Mouse (Mus musculus): ENCODE measurements around the gene Trpv4. TPM values are rescaled to one million over a fixed set of nuclear protein-coding genes. Genes with fewer than 3 reads are reported as not detected.
A peak's percentile ranks its signal among the peaks of the same experiment; 100 is the strongest.

Trpv4 gene
- 1.1 TPM in 2 replicates for polyA plus RNA-seq (2015; fragmentation: Nextera tagmentation; extraction: Ambion mirVana)

DNA sequence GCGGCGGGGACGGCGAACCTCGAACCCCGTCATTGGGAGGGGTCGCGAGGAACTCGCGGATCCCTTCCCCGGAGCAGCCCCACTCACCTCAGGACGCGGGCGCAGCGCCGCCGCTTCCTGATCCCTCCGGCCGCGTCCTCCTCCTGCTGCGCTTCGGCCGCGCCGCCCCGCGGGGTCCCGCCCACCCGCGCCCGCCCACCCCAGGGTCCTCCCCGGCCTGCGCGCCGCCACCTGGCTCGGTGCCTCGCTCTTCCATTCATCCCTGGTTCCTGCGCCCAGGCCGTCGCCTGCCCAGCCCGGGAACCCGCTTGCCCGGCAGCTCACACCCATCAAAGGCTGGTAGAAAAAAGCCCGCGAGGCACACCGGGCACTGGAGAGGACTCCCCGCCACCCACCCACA lies at the start of gene Trpv4:
Trpv4 (minus strand) TSS at position 167 of the 400 bp plus-strand sequence.
- DNase-seq (ENCODE audit: low spot score): no peak

DNA sequence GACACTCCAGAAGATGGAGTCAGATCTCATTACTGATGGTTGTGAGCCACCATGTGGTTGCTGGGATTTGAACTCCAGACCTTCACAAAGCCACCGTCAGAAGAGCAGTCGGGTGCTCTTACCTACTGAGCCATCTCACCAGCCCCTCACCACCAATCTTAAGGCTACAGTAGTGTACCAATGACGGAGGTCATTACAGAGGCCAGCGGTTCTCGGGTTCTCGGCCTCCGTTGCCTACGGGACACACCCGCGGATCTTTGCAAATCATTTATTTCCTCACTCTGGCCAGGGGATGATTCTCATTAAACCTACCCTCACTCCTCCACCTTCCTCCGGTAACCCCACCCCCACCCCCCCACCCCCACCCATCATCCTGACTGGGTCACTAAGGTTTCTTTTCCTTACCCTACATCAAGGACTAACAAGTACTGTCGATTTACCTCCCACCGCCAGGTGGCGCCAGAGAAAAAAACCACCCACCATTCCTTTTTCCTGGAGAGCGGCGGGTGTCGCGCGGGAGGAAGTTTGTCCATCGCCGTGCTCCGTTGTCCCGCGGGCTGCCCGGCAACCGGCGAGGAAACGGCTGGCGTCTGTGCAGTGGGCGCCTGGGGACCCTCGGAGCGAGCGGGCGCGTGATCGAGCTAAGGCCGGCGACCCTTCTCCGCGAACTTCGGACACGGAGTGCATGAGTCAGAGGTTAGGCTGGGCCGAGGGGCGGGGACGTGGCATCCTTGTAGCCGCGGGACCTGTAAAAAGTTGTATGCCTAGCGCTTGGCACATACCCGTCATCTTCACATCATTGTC lies 49.2 kb upstream of the Trpv4 start, which contains the start of gene Tchp:
Tchp (plus strand) TSS at position 496 of the 804 bp plus-strand sequence.
- peak; percentile 94 for DNase-seq (ENCODE audit: low spot score)

DNA sequence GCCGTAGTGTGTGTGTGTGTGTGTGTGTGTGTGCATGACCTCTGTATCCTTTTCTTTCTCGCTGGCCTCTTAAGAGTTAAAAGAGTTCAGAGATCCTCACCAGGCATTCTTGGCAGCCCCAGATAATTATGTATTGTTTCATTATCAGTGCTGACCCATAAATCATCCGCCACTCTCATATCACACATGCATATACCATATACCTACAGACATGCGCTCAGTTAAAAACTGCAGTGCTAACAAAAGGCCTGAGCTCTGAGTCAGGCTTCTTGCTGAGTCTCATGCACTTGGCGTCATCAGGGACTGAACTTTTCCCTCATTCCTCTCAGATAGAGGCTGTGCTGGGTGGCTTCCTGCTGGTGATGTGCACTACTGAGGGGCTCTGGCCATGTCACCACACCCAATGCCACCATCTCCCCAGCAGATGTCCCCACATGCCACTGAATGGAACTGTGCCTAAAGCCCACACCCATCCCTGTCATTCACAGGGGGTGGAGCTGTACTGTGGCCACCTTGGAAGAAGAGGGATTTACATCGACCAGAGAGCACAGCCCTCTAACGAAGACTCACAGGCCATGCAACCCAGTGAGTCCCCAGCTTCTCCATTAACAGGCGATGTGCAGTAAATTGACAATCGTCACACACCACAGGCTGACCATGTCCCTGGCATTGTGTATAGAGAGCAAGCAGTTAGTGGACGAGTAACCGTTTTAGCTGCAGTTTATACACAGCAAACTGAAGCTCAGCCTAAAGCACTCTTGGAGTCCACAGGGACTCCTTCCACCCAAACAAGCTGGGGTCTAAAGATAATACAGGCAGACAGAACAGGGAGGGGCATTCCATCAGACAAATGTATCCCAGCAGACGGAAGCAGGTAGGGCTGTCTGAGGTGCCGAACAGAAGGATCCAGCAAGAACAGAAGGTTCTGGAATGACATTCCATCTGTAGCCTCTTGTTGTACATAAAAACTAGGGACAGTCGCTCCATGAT lies 44.5 kb upstream of the Trpv4 start:
- peak; percentile 14 for DNase-seq (ENCODE audit: low spot score)

DNA sequence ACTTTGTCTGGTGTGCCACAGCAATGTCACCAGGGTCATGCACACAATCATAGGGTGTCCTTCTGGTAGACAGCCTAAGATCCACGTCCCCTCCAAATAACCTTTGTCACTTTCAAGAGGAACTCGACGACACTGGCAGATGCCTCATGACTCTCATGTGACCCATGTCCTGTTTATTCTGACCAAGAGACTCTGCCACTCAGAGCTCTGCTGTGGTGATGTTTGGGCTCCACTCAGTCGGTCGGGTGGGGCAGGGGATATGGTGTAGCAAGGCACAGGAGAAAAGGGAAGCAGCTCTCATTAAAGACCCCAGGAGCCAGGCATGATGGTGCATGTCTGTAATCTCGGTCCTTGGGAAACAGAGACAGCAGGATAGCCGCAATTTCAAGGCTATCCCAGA lies 40.8 kb upstream of the Trpv4 start:
- no peak for DNase-seq (ENCODE audit: low spot score)

DNA sequence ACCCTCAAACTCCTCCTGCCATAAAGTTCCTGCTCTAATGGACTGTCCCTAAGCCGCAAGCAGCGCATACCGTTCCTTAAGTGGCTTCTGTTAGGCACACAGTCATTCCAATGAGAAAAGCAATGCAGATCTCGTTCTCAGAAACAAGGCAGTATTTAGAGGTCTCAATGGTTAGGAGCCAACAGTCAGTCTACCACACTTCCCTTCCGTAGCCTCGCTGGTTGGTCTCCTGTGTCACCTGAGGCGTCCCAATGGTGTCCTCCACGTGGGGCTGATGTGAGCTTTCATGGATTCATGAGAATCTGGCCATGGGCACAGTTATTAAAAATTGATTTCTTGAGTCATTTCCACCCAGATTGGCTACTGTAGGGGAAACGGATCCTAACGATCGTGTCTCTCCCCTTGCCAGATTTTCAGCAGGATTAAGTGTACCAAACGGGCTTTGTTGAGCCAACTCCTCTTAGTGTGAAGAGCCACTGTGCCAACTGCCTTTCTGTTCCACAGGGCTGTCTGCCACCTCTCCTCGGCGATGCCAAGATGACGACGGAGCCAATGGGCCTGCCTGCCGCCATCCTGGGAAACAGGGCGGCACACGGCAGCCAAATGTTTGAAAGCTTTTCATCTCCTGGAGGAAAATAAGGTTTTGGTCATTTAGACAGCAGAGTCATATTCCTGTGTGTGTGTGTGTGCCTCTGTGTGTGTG lies 40.0 kb upstream of the Trpv4 start:
- no peak for DNase-seq (ENCODE audit: low spot score)

DNA sequence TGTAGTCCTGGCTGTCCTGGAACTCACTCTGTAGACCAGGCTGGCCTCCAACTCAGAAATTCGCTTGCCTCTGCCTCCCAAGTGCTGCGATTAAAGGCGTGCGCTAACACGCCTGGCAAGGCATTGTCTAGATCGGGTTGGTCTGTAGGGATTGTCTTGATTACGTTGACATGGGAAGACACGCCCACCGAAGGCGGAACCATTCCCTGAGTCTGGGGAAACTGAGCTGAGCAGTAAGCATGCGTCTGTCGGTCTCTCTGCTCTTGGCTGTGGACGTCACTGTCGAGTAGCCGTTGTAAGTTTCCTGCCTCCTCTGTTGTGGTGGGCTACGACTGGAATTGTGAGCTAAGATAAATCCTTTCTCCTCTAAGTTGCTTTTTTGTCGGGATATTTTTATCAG lies 38.7 kb upstream of the Trpv4 start:
- no peak for DNase-seq (ENCODE audit: low spot score)

DNA sequence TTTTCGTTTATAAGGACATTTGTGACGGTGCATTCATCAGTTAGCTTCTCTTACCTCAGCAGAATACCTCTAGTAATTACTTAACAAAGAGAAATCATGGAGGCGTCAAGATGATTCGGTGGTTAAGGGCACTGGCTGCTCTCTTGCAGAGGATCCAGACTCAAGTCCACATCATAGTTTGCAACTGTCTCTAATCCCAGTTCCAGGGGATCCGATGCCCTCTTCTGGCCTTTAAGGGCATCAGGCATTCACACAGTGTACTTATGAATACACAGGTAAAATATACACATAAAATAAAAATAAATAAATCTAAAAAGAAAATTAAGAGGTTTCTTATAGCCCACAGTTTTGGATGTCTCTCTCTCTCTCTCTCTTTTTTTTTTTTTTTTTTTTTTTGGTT lies 37.6 kb upstream of the Trpv4 start:
- no peak for DNase-seq (ENCODE audit: low spot score)

DNA sequence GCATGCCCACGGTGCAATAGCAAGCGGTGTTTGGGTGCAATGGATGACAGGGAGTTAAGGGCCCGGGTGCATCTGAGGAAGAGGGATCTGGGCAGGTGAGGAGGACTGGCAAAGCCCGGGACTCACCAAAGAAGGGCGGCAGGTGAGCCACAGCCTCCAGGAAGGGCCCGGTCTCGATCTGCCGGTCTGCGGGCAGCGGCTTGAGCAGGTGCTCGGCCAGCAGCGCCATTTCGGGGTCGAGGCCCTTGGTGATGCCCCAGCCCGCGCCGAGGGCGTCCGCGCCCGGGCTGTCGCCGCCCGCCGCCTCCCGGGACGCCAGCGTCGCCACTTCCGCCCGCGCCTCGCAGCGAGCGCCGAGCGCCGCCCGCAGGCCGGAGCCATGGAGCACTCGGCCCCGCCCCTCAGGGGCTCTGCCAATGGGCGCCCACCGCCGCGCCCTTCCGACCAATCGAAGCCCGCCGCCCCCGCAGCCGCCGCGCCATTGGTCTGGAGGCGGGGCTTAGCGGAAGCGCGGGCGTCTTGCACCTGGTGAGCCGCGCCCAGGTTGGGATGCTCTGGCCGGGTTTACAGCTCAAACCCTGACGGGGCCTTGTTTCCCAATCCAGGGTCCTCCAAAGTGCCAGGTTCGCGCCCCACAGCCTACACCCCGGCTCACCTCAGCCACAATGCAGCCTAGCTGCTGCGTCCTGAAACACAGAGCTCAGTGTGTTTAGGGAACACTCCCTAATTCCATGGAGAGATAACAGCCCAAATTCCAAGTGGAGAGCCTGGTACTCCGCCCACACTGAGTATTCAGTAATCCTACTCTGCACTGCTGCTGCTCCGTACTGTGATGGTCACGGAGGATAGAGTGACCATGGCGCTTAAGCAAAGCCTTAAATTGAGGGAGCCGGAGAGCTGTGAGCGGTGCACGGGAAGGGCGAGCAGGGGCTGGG lies 32.7 kb upstream of the Trpv4 start, which contains the start of gene Gltp:
Gltp (minus strand) TSS at position 352 of the 935 bp plus-strand sequence.
- DNase-seq (ENCODE audit: low spot score): peak; percentile 97

DNA sequence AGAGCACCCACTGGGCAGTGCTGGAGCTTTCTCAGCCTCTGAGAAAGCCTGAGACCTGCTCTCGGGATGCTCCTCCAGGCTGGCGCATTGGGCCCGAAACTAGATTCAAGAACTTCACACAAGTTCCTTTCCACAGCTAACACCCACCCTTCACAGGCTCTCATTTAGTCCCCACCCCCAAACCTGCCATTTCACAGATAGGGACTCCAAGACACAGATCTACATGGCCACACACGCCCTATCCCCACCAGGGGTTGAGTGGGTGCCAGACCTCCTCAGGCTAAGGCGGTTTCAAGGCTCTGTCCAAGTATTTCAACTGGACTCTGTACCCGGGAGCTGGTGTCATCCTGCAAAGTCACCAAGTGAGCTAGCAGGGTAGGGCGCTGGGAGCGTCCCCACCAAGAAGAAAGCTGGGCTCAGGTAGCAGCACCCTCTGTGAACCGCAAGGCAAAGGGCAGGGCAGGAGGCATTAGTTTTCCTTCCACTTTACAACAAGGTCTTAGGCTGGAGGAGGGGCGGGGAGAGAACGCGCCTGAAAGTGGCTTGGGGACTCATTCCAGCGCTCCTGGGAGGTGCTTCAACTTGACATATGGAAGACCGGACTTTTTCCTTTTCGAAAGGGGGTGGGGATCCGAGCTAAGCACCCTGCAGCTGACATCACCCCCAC lies 31.6 kb upstream of the Trpv4 start:
- DNase-seq (ENCODE audit: low spot score): peak; percentile 35

DNA sequence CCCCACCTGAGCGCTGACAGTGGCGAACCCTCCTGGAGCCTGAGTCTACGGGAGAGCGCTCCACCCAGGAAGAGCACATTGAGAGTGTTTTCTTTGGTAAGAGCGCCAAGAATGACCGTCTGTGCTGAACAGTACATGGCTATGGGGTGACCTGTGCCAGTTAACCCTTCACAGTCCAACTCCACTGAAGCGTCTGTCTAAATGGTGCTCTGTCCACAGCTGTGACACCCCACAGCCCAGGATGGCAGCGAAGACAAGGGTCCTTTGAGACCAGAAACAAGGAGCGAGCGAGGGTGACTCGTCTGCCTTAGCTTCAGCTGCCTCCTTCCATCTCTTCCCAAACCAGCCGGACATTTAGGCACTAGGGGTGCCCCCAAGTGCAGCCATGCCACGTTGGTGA lies 30.5 kb upstream of the Trpv4 start:
- no peak for DNase-seq (ENCODE audit: low spot score)

DNA sequence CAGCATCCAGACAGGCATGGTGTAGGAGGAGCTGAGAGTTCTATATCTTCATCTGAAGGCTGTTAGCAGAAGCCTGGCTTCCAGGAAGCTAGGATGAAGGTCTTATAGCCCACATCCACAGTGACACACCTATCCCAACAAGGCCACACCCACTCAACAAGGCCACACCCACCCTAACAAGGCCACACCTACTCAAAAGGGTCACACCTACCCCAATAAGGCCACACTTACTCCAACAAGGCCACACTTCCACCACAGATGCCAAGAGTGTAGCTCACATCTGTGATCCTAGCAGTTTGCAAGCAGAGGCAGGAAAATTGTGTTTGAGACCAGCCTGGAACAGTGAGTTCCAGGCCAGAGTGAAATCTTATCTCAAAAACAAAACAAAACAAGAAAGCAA lies 29.7 kb upstream of the Trpv4 start:
- DNase-seq (ENCODE audit: low spot score): no peak

DNA sequence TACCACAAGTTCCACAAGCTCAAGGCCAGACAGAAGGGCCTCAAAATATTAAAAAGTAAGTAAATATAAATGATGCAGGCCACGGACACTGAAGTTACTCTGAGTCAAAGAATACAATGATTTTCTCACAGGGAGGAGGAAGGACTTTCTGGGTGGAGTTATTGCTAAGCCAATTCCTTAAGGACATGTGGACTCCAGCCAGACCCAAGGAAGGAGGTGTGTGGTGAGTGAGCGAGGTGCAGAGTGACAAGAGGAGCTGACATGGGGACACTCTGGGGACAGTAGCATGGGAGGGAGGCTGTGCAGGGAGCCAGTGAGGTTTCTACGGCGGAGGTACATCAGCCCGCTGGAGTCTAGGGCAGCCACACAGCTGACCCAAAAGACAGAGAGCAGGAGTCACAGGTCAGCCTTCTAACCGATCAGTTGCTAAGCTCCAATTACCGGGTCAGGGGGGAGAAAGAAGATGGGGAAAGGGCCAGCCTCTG lies 28.5 kb upstream of the Trpv4 start:
- DNase-seq (ENCODE audit: low spot score): no peak

DNA sequence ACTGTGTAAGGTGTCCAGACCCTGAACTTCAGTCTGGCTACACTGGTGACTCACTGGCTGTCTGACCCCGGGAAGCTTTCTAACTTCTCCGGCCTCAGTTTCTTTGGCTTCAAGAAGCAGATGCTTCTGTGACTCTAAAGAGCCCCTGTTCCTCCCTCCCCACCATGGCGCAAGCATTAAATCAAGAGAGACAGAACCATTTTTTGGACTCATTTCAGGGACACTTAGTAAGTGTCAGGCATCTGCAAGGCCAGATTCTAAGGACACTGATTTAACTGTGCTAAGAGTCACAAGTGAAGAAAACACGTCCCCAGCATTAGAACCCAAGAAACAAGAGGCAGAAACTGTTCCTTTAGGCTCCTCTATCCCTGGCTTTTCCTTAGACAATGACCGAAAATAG lies 27.8 kb upstream of the Trpv4 start:
- DNase-seq (ENCODE audit: low spot score): no peak

DNA sequence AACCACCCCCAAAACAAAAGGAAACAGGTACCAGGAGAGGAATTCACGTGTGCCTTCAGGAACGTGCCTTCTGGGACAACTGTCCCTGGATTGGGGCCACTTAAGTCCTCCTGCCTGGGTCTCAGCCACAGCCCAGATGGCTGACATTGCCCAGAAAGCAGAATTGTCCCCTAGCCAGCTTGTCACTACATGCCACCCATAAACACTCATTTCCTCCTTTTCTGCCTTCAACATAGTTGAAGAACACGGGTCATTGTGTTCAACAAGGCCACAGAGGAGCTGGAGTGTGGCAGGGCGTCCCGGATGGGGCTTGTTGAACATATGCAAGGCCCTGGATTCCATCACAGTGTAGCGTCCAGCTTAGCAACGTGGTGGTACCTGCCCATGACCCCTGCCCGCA lies 23.5 kb upstream of the Trpv4 start:
- DNase-seq (ENCODE audit: low spot score): no peak

DNA sequence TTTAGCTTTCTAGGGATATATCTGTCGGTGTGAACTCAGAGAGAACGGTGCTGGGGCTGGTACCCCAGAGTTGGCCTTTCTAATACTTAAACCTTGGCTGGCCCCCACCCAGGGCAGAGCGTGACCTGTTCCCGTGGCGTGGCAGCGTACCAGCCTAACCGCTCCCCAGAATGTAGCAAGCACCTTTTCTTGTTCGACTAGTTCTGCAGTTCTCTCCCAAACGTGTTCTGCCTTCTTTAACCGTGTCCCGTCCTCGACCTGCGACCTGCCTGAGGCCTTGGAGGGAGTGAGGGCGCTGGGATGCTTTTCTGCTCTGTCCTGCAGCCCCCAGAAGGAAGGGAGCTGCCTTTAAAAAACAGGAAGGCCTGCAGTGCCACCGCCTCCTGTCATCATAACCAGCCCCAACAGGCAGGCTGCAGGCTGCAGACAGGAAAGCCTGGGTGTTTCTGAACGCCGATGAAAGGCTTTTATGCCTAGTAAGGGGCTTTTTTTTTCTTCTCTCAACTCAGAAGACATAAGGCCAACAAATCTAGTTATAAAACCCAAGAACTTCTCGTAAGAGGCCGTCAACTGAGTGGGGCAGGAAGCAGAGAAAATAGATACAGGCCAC lies 22.6 kb upstream of the Trpv4 start:
- peak; percentile 69 for DNase-seq (ENCODE audit: low spot score)

DNA sequence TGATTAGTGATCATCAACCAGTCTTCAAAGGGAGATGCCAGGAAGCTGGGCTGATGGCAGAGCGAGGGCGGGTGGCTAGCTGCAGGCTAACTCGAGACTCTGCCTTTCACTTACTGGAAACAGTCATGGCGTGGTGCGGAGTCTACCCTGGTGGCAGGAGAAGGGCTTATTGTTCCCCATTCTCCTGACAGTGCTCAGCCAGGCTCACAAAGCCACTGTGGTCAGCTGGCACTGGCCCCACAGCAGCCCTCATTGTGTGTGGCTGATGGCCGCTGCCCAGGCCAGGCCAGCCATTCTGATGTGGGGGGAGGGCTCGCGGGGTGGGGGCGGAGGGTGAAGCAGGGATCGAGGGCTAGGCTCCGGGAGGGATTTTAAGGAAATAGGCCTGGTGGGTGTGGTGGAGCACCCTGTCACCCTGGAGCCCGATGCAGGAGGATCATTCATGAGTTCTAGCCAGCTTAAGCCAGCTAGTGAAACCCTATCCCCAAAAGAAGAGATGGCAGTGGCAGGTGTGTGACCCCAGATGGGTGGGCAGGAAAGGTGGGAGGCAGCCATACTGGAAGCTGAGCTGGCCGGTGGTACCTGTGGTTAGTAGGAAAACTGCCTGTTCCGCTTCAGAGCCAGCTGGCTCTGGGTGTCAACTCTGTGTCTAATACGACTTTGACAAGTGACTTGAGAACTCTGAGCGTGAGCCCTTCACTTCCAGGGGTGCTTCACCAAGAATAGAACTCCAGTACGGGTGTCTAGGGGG lies 21.8 kb upstream of the Trpv4 start:
- peak; percentile 45 for DNase-seq (ENCODE audit: low spot score)

DNA sequence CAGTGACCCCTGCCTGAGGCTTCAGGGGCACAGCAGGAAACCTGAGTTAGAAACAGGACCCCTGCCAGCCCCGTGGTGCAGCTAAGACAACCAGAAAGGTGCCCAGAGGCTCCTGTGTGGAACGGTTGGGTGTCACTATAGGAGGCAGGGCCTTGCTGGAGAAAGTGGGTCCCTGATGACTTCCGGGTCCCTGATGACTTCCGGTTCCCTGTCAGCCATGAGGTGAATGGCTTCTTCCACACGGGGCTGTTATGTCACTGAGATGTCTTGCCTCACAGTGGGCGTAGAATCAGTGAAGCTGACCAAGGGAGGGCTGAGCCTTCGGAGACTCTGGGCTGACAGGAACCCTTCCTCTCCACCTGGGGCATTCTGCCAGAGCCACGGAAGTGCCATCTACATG lies 16.4 kb upstream of the Trpv4 start:
- no peak for DNase-seq (ENCODE audit: low spot score)

DNA sequence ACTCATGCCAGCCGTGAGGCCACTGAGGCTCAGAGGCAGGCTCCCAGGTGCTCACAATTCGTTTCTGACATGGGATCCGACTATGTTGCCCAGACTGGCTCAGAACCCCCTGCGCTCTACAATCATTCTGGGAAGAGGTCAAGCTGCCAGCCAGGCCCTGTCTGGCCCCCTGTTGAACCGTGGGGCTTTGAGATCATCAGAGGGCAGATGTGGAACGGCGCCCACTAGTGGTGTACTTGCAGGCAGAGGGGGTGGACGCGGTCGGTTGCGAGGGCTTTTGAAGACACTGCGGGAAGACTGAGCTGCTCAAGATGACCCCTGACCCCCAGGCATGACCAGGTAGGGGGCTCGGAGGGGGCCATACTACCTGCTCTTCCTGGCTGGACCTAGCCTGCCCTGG lies 14.9 kb upstream of the Trpv4 start:
- DNase-seq (ENCODE audit: low spot score): no peak

Data from thymus, postnatal 0 days (tissue).